Comparison of ENCODE assay signal across 9 mouse cellular contexts in genomic region chrX:36587304-36588209, GRCm38 (mm10). TPM values are rescaled to one million over a fixed set of nuclear protein-coding genes. Genes with fewer than 3 reads are reported as not detected.
DNase-seq lines count a peak whose midpoint lies in the region; ATAC-seq and TF ChIP-seq lines count a peak whose summit lies in the region.
"Had no signal": no experiment of that assay in that cellular context is flagged by ENCODE, and none has a peak within 500 bp of the region (broad histone marks: within the 10 kb centered on the region; RNA-seq: fewer than 3 reads in every experiment).

No protein-coding gene starts in this region.

- WGBS in embryonic facial prominence, embryonic 14.5 days = 71% methylated on average over 8 of the region's 8 CpGs
- WGBS in hindbrain, embryonic 15.5 days = 48% methylated on average over 8 of the region's 8 CpGs
- 42% methylated on average over 8 of the region's 8 CpGs for WGBS in midbrain, postnatal 0 days

- ATAC-seq in embryonic facial prominence, embryonic 14.5 days (ENCODE audit: low read depth) = 0 out of 2 replicates have a peak, but pooled peaks have one; percentile 30
- peak; percentile 93 for ATAC-seq in hindbrain, embryonic 15.5 days (ENCODE audit: low FRiP score, low read depth)
- peak; percentile 91 for ATAC-seq in midbrain, postnatal 0 days (ENCODE audit: low FRiP score)

- TF ChIP-seq CTCF in midbrain, postnatal 0 days (IDR thresholded peaks at IDR 0.05) = no peak

- H3K9me3 ChIP-seq in embryonic facial prominence, embryonic 14.5 days (ENCODE audit: control insufficient read depth, low read length) = no peaks in the 10 kb centered on the region
- H3K9me3 ChIP-seq in hindbrain, embryonic 15.5 days = no peaks in the 10 kb centered on the region
- no peaks in the 10 kb centered on the region for H3K9me3 ChIP-seq in midbrain, postnatal 0 days (ENCODE audit: low read length)

- no peak overlapping the region for H3K4me2 ChIP-seq in embryonic facial prominence, embryonic 14.5 days (ENCODE audit: low read depth, low read length)
- H3K4me2 ChIP-seq in hindbrain, embryonic 15.5 days = peak overlapping the region; percentile 24; the same call in 1 of the 2 replicates
- H3K4me2 ChIP-seq in midbrain, postnatal 0 days (ENCODE audit: low read depth, low read length, poor library complexity, severe bottlenecking) = no peak overlapping the region

- intact Hi-C loops in left cerebral cortex, postnatal 4 days (cut with DNase I) = no loop called here

- H3K27me3 ChIP-seq in embryonic facial prominence, embryonic 14.5 days (replicated peaks; ENCODE audit: control insufficient read depth, insufficient read depth, low read length) = no peaks in the 10 kb centered on the region
- H3K27me3 ChIP-seq in hindbrain, embryonic 15.5 days = no peaks in the 10 kb centered on the region
- H3K27me3 ChIP-seq in midbrain, postnatal 0 days (ENCODE audit: insufficient read depth, low read length) = no peaks in the 10 kb centered on the region

- DNase-seq in left cerebral cortex, postnatal 4 days = peak; percentile 9
- DNase-seq in left cerebral cortex, adult 18-20 months (ENCODE audit: low spot score in 2 of 2) = no peak
- DNase-seq in embryonic facial prominence, embryonic 14.5 days (ENCODE audit: low spot score) = peak; percentile 39
- peak; percentile 81 for DNase-seq in midbrain, postnatal 0 days (ENCODE audit: low spot score)
- DNase-seq in ovary, adult 18-20 months (ENCODE audit: low spot score) = no peak
- DNase-seq in thymus, adult 18-20 months = no peak
- DNase-seq: cerebellum, postnatal 14 days; gastrocnemius, postnatal 36 days had no signal

- no peaks in the 10 kb centered on the region for H3K36me3 ChIP-seq in embryonic facial prominence, embryonic 14.5 days (ENCODE audit: control insufficient read depth, insufficient read depth, low read length)
- no peaks in the 10 kb centered on the region for H3K36me3 ChIP-seq in hindbrain, embryonic 15.5 days
- no peaks in the 10 kb centered on the region for H3K36me3 ChIP-seq in midbrain, postnatal 0 days (ENCODE audit: insufficient read depth, low read length)

- H3K9ac ChIP-seq in embryonic facial prominence, embryonic 14.5 days (ENCODE audit: low read depth, low read length) = no peak overlapping the region
- H3K9ac ChIP-seq in hindbrain, embryonic 15.5 days = no peak overlapping the region
- no peak overlapping the region for H3K9ac ChIP-seq in midbrain, postnatal 0 days (replicated peaks; ENCODE audit: low read length, poor library complexity, severe bottlenecking)

- no peaks in the 10 kb centered on the region for H3K4me1 ChIP-seq in embryonic facial prominence, embryonic 14.5 days (ENCODE audit: control insufficient read depth, insufficient read depth, low read length)
- H3K4me1 ChIP-seq in hindbrain, embryonic 15.5 days (replicated peaks) = peaks cover 5% of the 10 kb centered on the region; the same call in 1 of the 2 replicates
- no peaks in the 10 kb centered on the region for H3K4me1 ChIP-seq in midbrain, postnatal 0 days (ENCODE audit: insufficient read depth, low read length)

- H3K4me3 ChIP-seq in embryonic facial prominence, embryonic 14.5 days (ENCODE audit: low read depth, low read length) = no peak overlapping the region
- H3K4me3 ChIP-seq in hindbrain, embryonic 15.5 days = no peak overlapping the region
- no peak overlapping the region for H3K4me3 ChIP-seq in midbrain, postnatal 0 days (ENCODE audit: low read depth, low read length)

- H3K27ac ChIP-seq in embryonic facial prominence, embryonic 14.5 days (replicated peaks; ENCODE audit: low read depth, low read length) = no peak overlapping the region
- H3K27ac ChIP-seq in hindbrain, embryonic 15.5 days (replicated peaks) = peak overlapping the region; percentile 81
- peak overlapping the region; percentile 76 for H3K27ac ChIP-seq in midbrain, postnatal 0 days (ENCODE audit: low read depth, low read length)

RNA-seq across cellular contexts. Expression of gene Pgrmc1, which starts 10.4 kb away (rescaled TPM):
- total RNA-seq in left cerebral cortex, postnatal 4 days (2021) = 100 to 1,000 TPM; 273 to 292 TPM
- total RNA-seq in left cerebral cortex, adult 18-20 months (2021) = 100 to 1,000 TPM; 288 to 323 TPM
- 280 and 301 TPM in 2 replicates for polyA plus RNA-seq in embryonic facial prominence, embryonic 14.5 days (2014; fragmentation: Nextera tagmentation; extraction: Ambion mirVana)
- polyA plus RNA-seq in hindbrain, embryonic 15.5 days (2015; fragmentation: Nextera tagmentation; extraction: Ambion mirVana) = 607 and 612 TPM in 2 replicates
- total RNA-seq in midbrain, postnatal 0 days (2014; rRNA removed) = 521 and 534 TPM in 2 replicates
- 763 and 773 TPM in 2 replicates for polyA plus RNA-seq in midbrain, postnatal 0 days (2015; fragmentation: Nextera tagmentation; extraction: Ambion mirVana)

RNA-seq across cellular contexts. Expression of gene Akap17b, which starts 57.6 kb away (rescaled TPM):
- total RNA-seq in left cerebral cortex, postnatal 4 days (2021) = 10 to 100 TPM in 1 of 2 experiments, 1 to 10 TPM in 1; 9.8 to 10.1 TPM
- total RNA-seq in left cerebral cortex, adult 18-20 months (2021) = 10 to 100 TPM; 13.5 to 13.6 TPM
- 2.9 and 3.2 TPM in 2 replicates for polyA plus RNA-seq in embryonic facial prominence, embryonic 14.5 days (2014; fragmentation: Nextera tagmentation; extraction: Ambion mirVana)
- polyA plus RNA-seq in hindbrain, embryonic 15.5 days (2015; fragmentation: Nextera tagmentation; extraction: Ambion mirVana) = 6.1 and 6.3 TPM in 2 replicates
- 9.8 TPM in 2 replicates for total RNA-seq in midbrain, postnatal 0 days (2014; rRNA removed)
- 4.9 and 5.3 TPM in 2 replicates for polyA plus RNA-seq in midbrain, postnatal 0 days (2015; fragmentation: Nextera tagmentation; extraction: Ambion mirVana)

Comparison
In these comparisons a context has a peak if more than half of its experiments do, and no peak if none do; other contexts are left out.
1. DNase-seq: peak in left cerebral cortex, postnatal 4 days (single experiment), embryonic facial prominence, embryonic 14.5 days (single experiment) and midbrain, postnatal 0 days (single experiment); none in left cerebral cortex, adult 18-20 months (0 of 2), ovary, adult 18-20 months (single experiment) and thymus, adult 18-20 months (0 of 2).
2. ATAC-seq: peak in every context shown above with its lines; median percentile 93 in hindbrain, embryonic 15.5 days; 91 in midbrain, postnatal 0 days; 30 in embryonic facial prominence, embryonic 14.5 days.